Mouse (Mus musculus) midbrain, embryonic 16.5 days (tissue): ENCODE measurements around the gene Ano9. TPM values are rescaled to one million over a fixed set of nuclear protein-coding genes. Genes with fewer than 3 reads are reported as not detected.

Source experiments
- ATAC-seq: fragments of 200-750 bp; cut with Nextera tagmentation; 2 replicates; pipeline ENCODE4 v1.8.0; 2017; ENCODE audit warnings: moderate TSS enrichment
- H3K27ac ChIP-seq: fragments of 300-500 bp; sonication (generic); 2 replicates; pipeline ENCODE4 v1.5.1; 2014; ENCODE audit warnings: mild to moderate bottlenecking, low read length, mixed read lengths
- H3K27me3 ChIP-seq: fragments of 300-500 bp; sonication (generic); 2 replicates; pipeline ENCODE4 v1.6.1; 2014; ENCODE audit warnings: low read depth, low read length, mixed read lengths; ENCODE audit not compliant: control insufficient read depth, insufficient read depth
- H3K36me3 ChIP-seq: fragments of 300-500 bp; sonication (generic); 2 replicates; pipeline ENCODE4 v1.6.1; 2014; ENCODE audit warnings: mild to moderate bottlenecking, low read length, moderate library complexity, mixed read lengths; ENCODE audit not compliant: control insufficient read depth, insufficient read depth
- H3K4me1 ChIP-seq: fragments of 300-500 bp; sonication (generic); 2 replicates; pipeline ENCODE4 v1.6.1; 2014; ENCODE audit warnings: mild to moderate bottlenecking, low read length, mixed read lengths; ENCODE audit not compliant: control insufficient read depth, insufficient read depth
- H3K4me2 ChIP-seq: fragments of 300-500 bp; sonication (generic); 2 replicates; pipeline ENCODE4 v1.6.1; 2014; ENCODE audit warnings: mild to moderate bottlenecking, low read length, mixed read lengths
- H3K4me3 ChIP-seq: fragments of 300-500 bp; sonication (generic); 2 replicates; pipeline ENCODE4 v1.5.1; 2014; ENCODE audit warnings: low read depth, mild to moderate bottlenecking, low read length, moderate library complexity, mixed read lengths
- H3K9ac ChIP-seq: fragments of 300-500 bp; sonication (generic); 2 replicates; pipeline ENCODE4 v1.6.1; 2014; ENCODE audit warnings: low read depth, low read length, mixed read lengths
- H3K9me3 ChIP-seq: fragments of 300-500 bp; sonication (generic); replicated peaks from 2 replicates; pipeline ENCODE4 v1.6.1; 2014; ENCODE audit warnings: mild to moderate bottlenecking, low read length, mixed read lengths; ENCODE audit not compliant: control insufficient read depth, poor library complexity, severe bottlenecking
- WGBS: fragments of 180-500 bp; shearing (Covaris S2); extraction: QIAGEN DNeasy Blood & Tissue Kit; methylation state at CpG from one replicate; pipeline ENCODE4 v1.1.7; 2014; 5-methylcytosine and 5-hydroxymethylcytosine counted together
- polyA plus RNA-seq: library from polyadenylated mRNA; unstranded; fragments of >200 nt; fragmentation: Nextera tagmentation; extraction: Ambion mirVana; gene quantifications from 2 replicates; pipeline ENCODE4 v1.2.1, GENCODE M21; 2015

Ano9 gene
- polyA plus RNA-seq, 1 experiment from 2014 or later = 0.28 TPM

- Histone ChIP-seq H3K4me3 (peak overlapping the region; percentile 82), H3K27me3 (no peaks in the 10 kb centered on the region), H3K9me3 (no peaks in the 10 kb centered on the region), H3K4me1 (peaks cover 21% of the 10 kb centered on the region), H3K27ac (peak overlapping the region; percentile 94), H3K9ac (peak overlapping the region; percentile 100), H3K36me3 (peaks cover 24% of the 10 kb centered on the region), H3K4me2 (peak overlapping the region; percentile 61)
- WGBS = under 1% methylated on average over 37 of the region's 37 CpGs
- ATAC-seq = peak; percentile 62
Observed at GRCm38 (mm10) chr7:141061269-141061692, 56.3 kb downstream of the Ano9 start.

- Histone ChIP-seq H3K9ac (peak within 1 kb of the TSS; percentile 100), H3K4me3 (peak within 1 kb of the TSS; percentile 82), H3K27ac (peak within 1 kb of the TSS; percentile 94), H3K27me3 (no peaks in the 10 kb centered on the region), H3K9me3 (no peaks in the 10 kb centered on the region), H3K4me1 (peaks cover 21% of the 10 kb centered on the region), H3K36me3 (peaks cover 18% of the 10 kb centered on the region), H3K4me2 (peak within 1 kb of the TSS; percentile 61)
- peak; percentile 99 for ATAC-seq
- 0% methylated on average over 70 of the region's 72 CpGs for WGBS
Observed at GRCm38 (mm10) chr7:141060426-141061242, 57.0 kb downstream of the Ano9 start, which contains the start of gene B4galnt4. B4galnt4 (plus strand) TSS chr7:141061104.

DNA sequence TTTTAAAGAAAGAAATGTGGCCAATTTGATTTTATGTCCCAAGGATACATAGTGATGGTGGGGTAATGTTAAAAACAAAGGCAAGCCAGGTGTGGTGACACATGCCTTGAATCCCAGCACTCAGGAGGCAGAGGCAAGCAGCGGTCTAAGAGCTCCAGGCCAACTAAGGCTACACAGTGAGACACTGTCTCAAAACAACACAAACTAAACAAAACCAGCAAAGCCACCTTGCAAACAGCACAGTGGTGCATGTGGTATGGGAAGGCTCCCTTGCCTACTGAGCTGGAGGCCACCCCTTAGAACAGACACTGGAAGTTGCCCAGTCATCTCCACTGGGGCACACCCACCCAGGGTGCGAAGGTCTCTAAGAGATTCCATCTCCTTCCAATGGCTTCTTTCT, 57.7 kb downstream of the Ano9 start:
- ATAC-seq = no peak
- Histone ChIP-seq H3K27ac (peak overlapping the region; percentile 94), H3K9ac (peak overlapping the region; percentile 100), H3K4me3 (peak overlapping the region; percentile 82), H3K27me3 (no peaks in the 10 kb centered on the region), H3K9me3 (no peaks in the 10 kb centered on the region), H3K4me2 (peak overlapping the region; percentile 61), H3K4me1 (peaks cover 21% of the 10 kb centered on the region), H3K36me3 (peaks cover 12% of the 10 kb centered on the region)
- 57% methylated on average over 2 of the region's 2 CpGs for WGBS

- Histone ChIP-seq H3K4me3 (no peak overlapping the region), H3K36me3 (peaks cover under 1% of the 10 kb centered on the region), H3K4me1 (peaks cover 21% of the 10 kb centered on the region), H3K27ac (no peak overlapping the region), H3K27me3 (no peaks in the 10 kb centered on the region), H3K4me2 (no peak overlapping the region), H3K9me3 (no peaks in the 10 kb centered on the region), H3K9ac (no peak overlapping the region)
- ATAC-seq = no peak
- 94% methylated on average over 14 of the region's 14 CpGs for WGBS
Observed at GRCm38 (mm10) chr7:141058601-141059341, 58.8 kb downstream of the Ano9 start.

DNA sequence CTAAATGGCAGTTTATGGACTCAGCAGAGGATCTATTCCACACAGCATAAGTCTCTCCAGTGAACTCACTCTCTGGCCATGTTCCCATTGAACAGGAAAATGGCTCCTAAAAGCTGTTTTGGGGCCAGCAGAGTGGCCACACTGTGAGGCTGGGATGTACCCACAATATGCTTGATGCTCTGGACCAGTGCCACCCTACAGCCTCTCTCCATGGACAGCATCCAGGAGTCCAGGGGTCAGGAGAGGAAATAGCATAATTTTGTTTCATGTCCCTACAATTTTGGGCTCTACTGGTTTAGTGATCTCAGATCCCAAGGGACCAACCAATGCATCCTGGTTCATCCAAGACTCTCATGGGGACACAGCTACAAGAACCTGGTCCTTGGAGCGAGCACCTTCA, 60.1 kb downstream of the Ano9 start:
- Histone ChIP-seq H3K4me1 (peaks cover 15% of the 10 kb centered on the region), H3K9ac (no peak overlapping the region), H3K27ac (no peak overlapping the region), H3K36me3 (no peaks in the 10 kb centered on the region), H3K4me3 (no peak overlapping the region), H3K9me3 (no peaks in the 10 kb centered on the region), H3K27me3 (no peaks in the 10 kb centered on the region), H3K4me2 (no peak overlapping the region)
- ATAC-seq = no peak
- WGBS = 89% methylated on average over 1 of the region's 1 CpGs

GRCm38 (mm10) chr7:141056976-141057375, 60.6 kb downstream of the Ano9 start:
- Histone ChIP-seq H3K4me2 (no peak overlapping the region), H3K36me3 (no peaks in the 10 kb centered on the region), H3K4me3 (no peak overlapping the region), H3K27me3 (no peaks in the 10 kb centered on the region), H3K9ac (no peak overlapping the region), H3K9me3 (no peaks in the 10 kb centered on the region), H3K4me1 (peaks cover 9% of the 10 kb centered on the region), H3K27ac (no peak overlapping the region)
- 93% methylated on average over 6 of the region's 6 CpGs for WGBS
- ATAC-seq = no peak

DNA sequence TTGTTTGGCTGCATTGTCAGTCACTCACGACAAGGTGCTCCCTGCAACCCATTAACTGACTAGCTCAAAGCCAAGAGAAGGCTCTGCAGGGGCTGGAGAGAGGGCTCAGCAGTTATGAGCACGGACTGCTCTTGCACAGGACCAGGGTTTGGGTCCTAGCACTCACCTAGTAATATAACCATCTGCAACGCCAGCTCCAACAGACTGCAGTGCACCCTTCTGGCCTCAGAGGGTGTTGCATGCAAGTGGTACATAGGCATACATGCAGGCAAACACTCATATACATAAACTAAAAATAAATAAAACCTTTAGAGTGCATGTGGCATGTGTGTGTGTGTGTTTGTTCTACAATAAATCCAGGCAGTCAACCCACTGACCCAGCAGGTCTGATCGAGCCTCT, 61.8 kb downstream of the Ano9 start:
- no peaks in the 10 kb centered on the region for H3K9me3 ChIP-seq
- H3K4me3 ChIP-seq = no peak overlapping the region
- H3K4me2 ChIP-seq = no peak overlapping the region
- H3K9ac ChIP-seq = no peak overlapping the region
- no peak overlapping the region for H3K27ac ChIP-seq
- peaks cover 7% of the 10 kb centered on the region for H3K4me1 ChIP-seq
- no peaks in the 10 kb centered on the region for H3K27me3 ChIP-seq
- H3K36me3 ChIP-seq = no peaks in the 10 kb centered on the region
- no peak for ATAC-seq
- 87% methylated on average over 4 of the region's 4 CpGs for WGBS

DNA sequence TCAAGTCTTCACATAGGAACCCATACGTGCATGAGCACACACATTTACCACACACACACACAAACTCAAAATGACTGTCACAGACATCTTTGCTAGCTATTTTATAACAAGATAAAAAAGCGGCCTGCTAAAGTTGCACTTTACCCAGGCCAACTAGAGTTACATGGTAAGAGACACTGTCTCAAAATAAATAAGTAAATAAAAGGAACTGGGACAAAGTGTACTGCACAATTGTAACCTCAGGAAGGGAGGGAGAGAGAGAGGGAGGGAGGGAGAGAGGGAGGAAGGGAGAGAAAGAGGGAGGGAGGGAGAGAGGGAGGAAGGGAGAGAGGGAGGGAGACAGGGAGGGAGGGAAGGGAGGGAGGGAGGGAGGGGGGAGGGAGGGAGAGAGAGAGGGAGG, 65.2 kb downstream of the Ano9 start:
- 89% methylated on average over 2 of the region's 2 CpGs for WGBS
- Histone ChIP-seq H3K36me3 (no peaks in the 10 kb centered on the region), H3K4me2 (no peak overlapping the region), H3K4me1 (peaks cover 5% of the 10 kb centered on the region), H3K27me3 (no peaks in the 10 kb centered on the region), H3K9me3 (no peaks in the 10 kb centered on the region), H3K9ac (no peak overlapping the region), H3K27ac (no peak overlapping the region), H3K4me3 (no peak overlapping the region)
- ATAC-seq = no peak

- H3K27ac ChIP-seq = no peak overlapping the region
- H3K4me3 ChIP-seq = no peak overlapping the region
- peaks cover 5% of the 10 kb centered on the region for H3K4me1 ChIP-seq
- no peak for ATAC-seq
- H3K27me3 ChIP-seq = no peaks in the 10 kb centered on the region
- no peaks in the 10 kb centered on the region for H3K9me3 ChIP-seq
- 91% methylated on average over 4 of the region's 4 CpGs for WGBS
- no peak overlapping the region for H3K4me2 ChIP-seq
- no peaks in the 10 kb centered on the region for H3K36me3 ChIP-seq
- H3K9ac ChIP-seq = no peak overlapping the region
Observed at GRCm38 (mm10) chr7:141052016-141052415, 65.6 kb downstream of the Ano9 start.
